Comparison of ENCODE assay signal across 13 mouse cellular contexts in the genomic region with DNA sequence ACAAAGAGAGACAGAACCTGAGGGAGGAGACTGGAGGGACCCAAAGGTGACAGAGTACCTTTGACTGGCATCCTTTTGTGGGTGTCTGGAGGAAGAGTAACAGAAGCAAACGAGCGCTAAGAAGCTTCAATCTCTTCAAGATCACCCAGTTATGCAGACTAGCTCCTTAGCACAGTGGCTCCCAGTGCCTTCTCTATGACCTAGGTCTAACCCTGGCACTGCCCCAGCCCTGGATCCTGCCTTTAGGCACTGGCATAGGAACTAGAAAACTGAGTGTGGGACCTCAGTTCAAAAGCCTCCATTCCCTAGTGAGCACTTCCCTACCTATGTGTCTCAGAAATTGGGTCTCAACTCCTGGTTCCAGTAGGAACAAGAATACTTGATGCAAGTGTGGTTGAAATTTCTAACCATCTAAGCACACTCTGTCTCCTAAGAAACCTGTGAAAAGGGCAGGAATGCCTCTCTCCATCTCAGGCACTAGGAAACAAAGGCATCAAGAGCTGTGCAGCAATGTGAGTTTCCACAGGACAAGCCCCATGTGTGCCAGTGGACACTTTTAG. TPM values are rescaled to one million over a fixed set of nuclear protein-coding genes. Genes with fewer than 3 reads are reported as not detected.
"Had no signal": no experiment of that assay in that cellular context is flagged by ENCODE, and none has a peak within 500 bp of the region (broad histone marks: within the 10 kb centered on the region; RNA-seq: fewer than 3 reads in every experiment).

No protein-coding gene starts in this region.

- H3K9ac ChIP-seq: limb, embryonic 12.5 days; liver, embryonic 13.5 days; liver, postnatal 0 days; lung, embryonic 15.5 days; midbrain, embryonic 13.5 days; neural tube, embryonic 13.5 days had no signal

- H3K27ac ChIP-seq: layer of hippocampus, adult 2 months; limb, embryonic 12.5 days; liver, embryonic 13.5 days; lung, embryonic 15.5 days; macrophage; midbrain, embryonic 13.5 days; neural tube, embryonic 13.5 days; stomach, postnatal 0 days had no signal

- H3K4me2 ChIP-seq: limb, embryonic 12.5 days; liver, embryonic 13.5 days; lung, embryonic 15.5 days; midbrain, embryonic 13.5 days; neural tube, embryonic 13.5 days had no signal

- ATAC-seq: intestine, embryonic 16.5 days; liver, postnatal 0 days; midbrain, embryonic 13.5 days had no signal

- H3K4me1 ChIP-seq: liver, embryonic 13.5 days; megakaryocyte, embryonic 14.5 days had no signal

- H3K4me3 ChIP-seq: layer of hippocampus, adult 2 months; limb, embryonic 12.5 days; liver, embryonic 13.5 days; lung, embryonic 15.5 days; megakaryocyte, embryonic 14.5 days; midbrain, embryonic 13.5 days; neural tube, embryonic 13.5 days had no signal

- H3K36me3 ChIP-seq: limb, embryonic 12.5 days; liver, embryonic 13.5 days; lung, embryonic 15.5 days; midbrain, embryonic 13.5 days; neural tube, embryonic 13.5 days had no signal

- H3K9me3 ChIP-seq: limb, embryonic 12.5 days; liver, embryonic 13.5 days; lung, embryonic 15.5 days; midbrain, embryonic 13.5 days; neural tube, embryonic 13.5 days had no signal

- DNase-seq: liver; liver, embryonic 13.5 days; liver, postnatal 0 days; lung, postnatal 14 days had no signal

RNA-seq across cellular contexts. Expression of gene Pax2, which starts 11.8 kb away (rescaled TPM):
- polyA plus RNA-seq: intestine, embryonic 16.5 days; limb, embryonic 12.5 days; liver, embryonic 13.5 days; liver, postnatal 0 days; macrophage; stomach, postnatal 0 days had no signal
